Mouse (Mus musculus) limb, embryonic 13.5 days (tissue): Measurements from ENCODE around the gene Cdc25b. TPM values are rescaled to one million over a fixed set of nuclear protein-coding genes. Genes with fewer than 3 reads are reported as not detected.

Experiments
- ATAC-seq: fragments of 200-750 bp; cut with Nextera tagmentation; 2 replicates; pipeline ENCODE4 v1.8.0; 2017; ENCODE audit warnings: low read depth, moderate number of reproducible peaks, moderate TSS enrichment; ENCODE audit not compliant: low FRiP score
- H3K27ac ChIP-seq: fragments of 300-500 bp; sonication (generic); 2 replicates; pipeline ENCODE4 v1.5.1; 2015; ENCODE audit warnings: inconsistent platforms, mild to moderate bottlenecking, moderate library complexity
- H3K27me3 ChIP-seq: fragments of 300-500 bp; sonication (generic); 2 replicates; pipeline ENCODE4 v1.6.1; 2015; ENCODE audit warnings: mild to moderate bottlenecking, inconsistent platforms
- H3K36me3 ChIP-seq: fragments of 300-500 bp; sonication (generic); 2 replicates; pipeline ENCODE4 v1.6.1; 2015; ENCODE audit warnings: inconsistent platforms, mild to moderate bottlenecking, moderate library complexity
- H3K4me1 ChIP-seq: fragments of 300-500 bp; sonication (generic); 2 replicates; pipeline ENCODE4 v1.6.1; 2015; ENCODE audit warnings: inconsistent platforms
- H3K4me2 ChIP-seq: fragments of 300-500 bp; sonication (generic); replicated peaks from 2 replicates; pipeline ENCODE4 v1.6.1; 2015; ENCODE audit warnings: inconsistent platforms, mild to moderate bottlenecking, moderate library complexity
- H3K4me3 ChIP-seq: fragments of 300-500 bp; sonication (generic); 2 replicates; pipeline ENCODE4 v1.5.1; 2015; ENCODE audit warnings: moderate library complexity, mild to moderate bottlenecking, inconsistent platforms
- H3K9ac ChIP-seq: fragments of 300-500 bp; sonication (generic); 2 replicates; pipeline ENCODE4 v1.6.1; 2015; ENCODE audit warnings: mild to moderate bottlenecking, inconsistent platforms
- H3K9me3 ChIP-seq: fragments of 300-500 bp; sonication (generic); 2 replicates; pipeline ENCODE4 v1.6.1; 2016; ENCODE audit warnings: inconsistent platforms
- WGBS: fragments of 180-500 bp; shearing (Covaris S2); methylation state at CpG from one replicate; pipeline ENCODE4 v1.1.7; 2015; 5-methylcytosine and 5-hydroxymethylcytosine counted together
- polyA plus RNA-seq: library from polyadenylated mRNA; unstranded; fragments of >200 nt; fragmentation: Nextera tagmentation; extraction: Ambion mirVana; gene quantifications from 2 replicates; pipeline ENCODE4 v1.2.1, GENCODE M21; 2015

The Cdc25b gene
- polyA plus RNA-seq, 1 experiment from 2014 or later, result 57.6 TPM

DNA sequence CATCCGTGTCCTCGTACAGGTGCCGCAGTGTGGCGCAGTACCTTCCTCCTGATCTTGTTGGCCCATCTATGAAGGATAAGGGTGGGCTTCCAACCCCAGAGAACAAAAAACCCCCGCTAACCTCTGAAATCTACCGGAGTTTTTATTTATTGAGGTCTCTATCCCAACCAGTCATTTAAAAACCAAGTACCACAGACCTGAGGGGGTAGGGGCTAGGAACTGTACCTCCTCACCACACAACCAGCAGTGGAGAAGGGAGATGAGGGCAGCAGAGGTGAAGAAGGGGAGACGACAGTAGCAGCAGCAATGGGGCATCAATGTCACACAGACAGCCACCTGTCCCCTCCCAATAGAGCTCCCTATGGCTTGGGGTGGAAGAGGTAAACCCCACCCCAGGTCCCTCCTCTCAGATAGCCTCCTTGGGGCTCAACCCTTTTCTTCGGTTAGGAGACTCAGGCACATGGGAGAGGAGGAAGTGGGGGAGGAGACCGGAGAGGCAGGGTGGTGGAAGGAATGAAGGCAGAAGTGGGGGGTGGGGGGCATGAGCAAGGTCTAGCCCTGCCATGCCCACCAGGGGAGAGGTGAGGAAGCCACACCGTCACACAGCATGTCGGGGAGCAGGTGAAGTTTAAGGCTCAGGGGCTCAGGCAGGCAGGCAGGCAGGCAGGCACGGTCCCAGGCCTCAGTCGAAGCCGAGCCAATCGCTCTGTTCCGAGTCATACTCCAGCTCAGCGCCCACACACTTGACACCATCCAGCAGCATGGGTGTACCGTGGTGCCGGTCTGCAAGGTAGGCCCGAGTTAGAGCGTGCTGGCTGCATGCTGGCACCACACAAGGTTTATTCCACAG lies 40.3 kb upstream of the Cdc25b start:
- H3K9me3 ChIP-seq, result no peaks in the 10 kb centered on the region
- H3K4me1 ChIP-seq, result peaks cover 10% of the 10 kb centered on the region
- H3K27me3 ChIP-seq, result no peaks in the 10 kb centered on the region
- 0 out of 2 replicates have a peak, but pooled peaks have one; percentile 6 for ATAC-seq
- no peak overlapping the region; the same call in 1 of the 2 replicates for H3K9ac ChIP-seq
- no peak overlapping the region for H3K4me2 ChIP-seq
- WGBS, result 84% methylated on average over 21 of the region's 21 CpGs
- peaks cover 97% of the 10 kb centered on the region for H3K36me3 ChIP-seq
- no peak overlapping the region for H3K4me3 ChIP-seq
- H3K27ac ChIP-seq, result no peak overlapping the region; the same call in 1 of the 2 replicates

- no peaks in the 10 kb centered on the region for H3K9me3 ChIP-seq
- no peak overlapping the region for H3K9ac ChIP-seq
- no peak for ATAC-seq
- peaks cover 96% of the 10 kb centered on the region for H3K36me3 ChIP-seq
- peaks cover 10% of the 10 kb centered on the region for H3K4me1 ChIP-seq
- H3K4me3 ChIP-seq, result no peak overlapping the region
- no peaks in the 10 kb centered on the region for H3K27me3 ChIP-seq
- no peak overlapping the region for H3K27ac ChIP-seq
- WGBS, result 94% methylated on average over 8 of the region's 8 CpGs
- H3K4me2 ChIP-seq, result no peak overlapping the region
Measured at GRCm38 (mm10) chr2:131147043-131147365, 39.7 kb upstream of the Cdc25b start.

DNA sequence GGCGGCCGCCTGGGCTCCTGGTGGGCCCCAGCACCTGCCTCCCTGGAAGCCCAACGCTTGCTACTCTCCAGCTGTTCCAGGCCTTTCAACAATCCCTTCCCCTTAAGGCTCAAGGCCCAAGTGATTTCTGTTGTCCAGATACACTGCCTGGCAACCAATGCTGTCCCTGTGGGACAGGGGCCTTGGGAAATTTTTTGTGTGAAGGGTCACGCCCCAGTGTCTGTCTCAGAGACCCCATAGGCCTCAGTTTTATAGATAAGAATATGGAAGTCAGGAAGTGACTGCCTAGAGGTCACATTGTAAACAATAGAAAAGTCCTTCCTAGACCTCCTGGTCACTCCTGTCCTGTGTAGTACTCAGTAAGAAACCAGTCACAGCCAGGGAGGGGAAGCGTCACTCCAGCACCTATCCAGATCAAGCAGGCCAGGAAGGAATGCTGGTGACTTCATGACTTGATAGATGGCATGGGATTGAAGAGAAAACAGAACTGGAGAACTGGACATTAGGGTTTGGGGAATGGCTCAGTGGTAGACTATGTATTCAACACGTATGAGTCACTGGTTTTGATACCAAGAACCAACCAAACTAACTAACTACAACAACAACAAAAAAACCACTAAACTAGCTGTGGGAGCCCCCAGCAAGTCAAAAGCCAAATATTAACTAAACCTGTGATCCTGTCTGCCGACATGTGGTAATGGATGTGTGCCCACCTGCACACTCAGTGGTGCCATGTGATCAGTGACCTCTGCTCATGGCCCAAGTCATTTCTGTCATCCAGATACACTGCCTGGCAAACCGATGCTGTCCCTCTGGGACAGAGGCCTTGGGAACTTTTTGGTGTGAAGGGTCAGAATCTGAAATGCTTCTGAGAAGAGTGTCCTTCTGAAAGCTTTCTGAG lies 38.1 kb upstream of the Cdc25b start:
- Histone ChIP-seq H3K4me2 (no peak overlapping the region), H3K27ac (no peak overlapping the region), H3K27me3 (no peaks in the 10 kb centered on the region), H3K9ac (no peak overlapping the region), H3K4me3 (no peak overlapping the region), H3K4me1 (0 out of 2 replicates have a peak, but pooled peaks cover 3% of the 10 kb centered on the region), H3K36me3 (peaks cover 88% of the 10 kb centered on the region), H3K9me3 (no peaks in the 10 kb centered on the region)
- no peak for ATAC-seq
- WGBS, result 87% methylated on average over 8 of the region's 8 CpGs

- H3K4me1 ChIP-seq, result 0 out of 2 replicates have a peak, but pooled peaks cover 3% of the 10 kb centered on the region
- H3K9ac ChIP-seq, result no peak overlapping the region
- WGBS, result 92% methylated on average over 3 of the region's 3 CpGs
- no peak for ATAC-seq
- no peak overlapping the region for H3K27ac ChIP-seq
- no peak overlapping the region for H3K4me3 ChIP-seq
- H3K9me3 ChIP-seq, result no peaks in the 10 kb centered on the region
- H3K27me3 ChIP-seq, result no peaks in the 10 kb centered on the region
- H3K36me3 ChIP-seq, result peaks cover 83% of the 10 kb centered on the region
- no peak overlapping the region for H3K4me2 ChIP-seq
Measured at GRCm38 (mm10) chr2:131149254-131149578, 37.5 kb upstream of the Cdc25b start.

GRCm38 (mm10) chr2:131152166-131152730 lies 34.5 kb upstream of the Cdc25b start:
- 94% methylated on average over 7 of the region's 7 CpGs for WGBS
- peaks cover 64% of the 10 kb centered on the region for H3K36me3 ChIP-seq

GRCm38 (mm10) chr2:131154036-131154435 lies 32.7 kb upstream of the Cdc25b start:
- Histone ChIP-seq H3K27me3 (no peaks in the 10 kb centered on the region), H3K9me3 (no peaks in the 10 kb centered on the region), H3K27ac (no peak overlapping the region), H3K4me1 (peaks cover 17% of the 10 kb centered on the region), H3K4me3 (no peak overlapping the region), H3K36me3 (peaks cover 46% of the 10 kb centered on the region), H3K9ac (no peak overlapping the region), H3K4me2 (no peak overlapping the region)
- 91% methylated on average over 4 of the region's 4 CpGs for WGBS
- ATAC-seq, result no peak

More at GRCm38 (mm10) chr2:131152166-131152730, 34.5 kb upstream of the Cdc25b start:
- Histone ChIP-seq H3K27me3 (no peaks in the 10 kb centered on the region), H3K9me3 (no peaks in the 10 kb centered on the region), H3K4me1 (peaks cover under 1% of the 10 kb centered on the region; the same call in 1 of the 2 replicates), H3K27ac (no peak overlapping the region), H3K4me3 (no peak overlapping the region), H3K9ac (no peak overlapping the region), H3K4me2 (no peak overlapping the region)
- no peak for ATAC-seq

- Histone ChIP-seq H3K27me3 (no peaks in the 10 kb centered on the region), H3K27ac (no peak overlapping the region), H3K9ac (0 out of 2 replicates have a peak overlapping the region, but pooled peaks have one; percentile 8), H3K4me2 (no peak overlapping the region), H3K36me3 (peaks cover 18% of the 10 kb centered on the region), H3K4me1 (peaks cover 25% of the 10 kb centered on the region), H3K4me3 (no peak overlapping the region), H3K9me3 (no peaks in the 10 kb centered on the region)
- ATAC-seq, result no peak
- 93% methylated on average over 7 of the region's 7 CpGs for WGBS
Measured at GRCm38 (mm10) chr2:131156987-131157386, 29.8 kb upstream of the Cdc25b start.

DNA sequence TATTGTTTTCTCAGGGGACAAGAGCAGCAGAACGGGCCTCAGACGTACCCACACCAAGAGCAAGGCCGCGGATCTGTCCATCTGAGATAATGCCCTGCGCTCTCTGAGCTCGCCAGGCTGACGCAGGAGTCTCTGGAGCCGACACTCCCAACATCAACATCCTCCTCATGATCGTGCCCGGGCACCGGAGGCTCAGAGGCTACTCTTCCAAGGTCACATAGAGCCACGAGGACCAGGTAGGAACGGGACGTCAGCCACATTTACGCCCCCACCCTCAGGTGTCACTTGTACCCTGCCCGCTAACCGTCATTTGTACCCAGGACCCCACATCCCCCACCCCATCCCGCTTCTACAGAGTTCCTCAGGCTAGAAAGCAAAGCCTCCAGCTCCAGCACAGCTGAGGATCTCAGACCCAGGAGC lies 27.2 kb upstream of the Cdc25b start:
- Histone ChIP-seq H3K9ac (peak overlapping the region; percentile 83), H3K27me3 (no peaks in the 10 kb centered on the region), H3K36me3 (peaks cover 10% of the 10 kb centered on the region), H3K27ac (peak overlapping the region; percentile 59; the same call in 1 of the 2 replicates), H3K9me3 (no peaks in the 10 kb centered on the region), H3K4me2 (peak overlapping the region; percentile 95), H3K4me1 (peaks cover 30% of the 10 kb centered on the region), H3K4me3 (peak overlapping the region; percentile 77)
- peak; percentile 69 for ATAC-seq
- under 1% methylated on average over 18 of the region's 18 CpGs for WGBS

DNA sequence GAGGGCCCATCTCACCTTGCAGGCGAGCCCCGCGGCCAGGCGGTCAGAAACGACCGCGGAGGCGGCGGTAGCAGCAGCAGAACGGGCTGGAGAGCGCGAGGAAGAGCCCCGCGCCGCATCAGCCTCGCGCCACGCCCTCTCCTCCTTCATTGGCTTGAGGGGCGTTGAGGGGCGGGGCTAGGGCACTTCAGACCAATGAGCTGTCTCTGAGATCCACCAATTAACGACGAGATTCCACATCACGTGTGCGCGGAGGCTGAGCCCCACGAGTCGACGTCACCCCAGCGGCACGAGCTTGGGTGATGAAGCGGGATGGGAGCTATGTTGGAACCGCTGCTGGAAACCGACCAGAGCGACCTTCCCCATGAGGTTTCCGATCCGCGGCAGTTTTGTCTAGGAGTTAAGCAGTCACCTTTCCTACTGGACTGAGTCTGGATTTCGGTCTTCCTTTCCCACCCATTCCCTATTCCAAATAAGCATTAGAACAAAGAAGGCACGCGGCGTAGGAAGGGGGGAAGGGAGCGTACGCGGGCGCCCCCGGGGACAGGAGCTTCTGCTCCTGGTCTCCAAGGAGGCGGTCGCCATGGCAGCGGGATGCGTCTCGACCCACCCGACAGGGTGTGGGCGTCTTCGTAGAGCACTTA lies 26.7 kb upstream of the Cdc25b start, which contains the start of gene 1700037H04Rik:
Gene 1700037H04Rik (minus strand): TSS at position 144 of the 644 bp plus-strand sequence.
- Histone ChIP-seq H3K27ac (peak within 1 kb of the TSS; percentile 86), H3K27me3 (no peaks in the 10 kb centered on the region), H3K36me3 (peaks cover 5% of the 10 kb centered on the region), H3K9me3 (0 out of 2 replicates have a peak, but pooled peaks cover 3% of the 10 kb centered on the region), H3K4me1 (peaks cover 30% of the 10 kb centered on the region), H3K4me3 (peak within 1 kb of the TSS; percentile 77), H3K4me2 (peak within 1 kb of the TSS; percentile 95), H3K9ac (peak within 1 kb of the TSS; percentile 86)
- under 1% methylated on average over 54 of the region's 54 CpGs for WGBS
- peak; percentile 98 for ATAC-seq

DNA sequence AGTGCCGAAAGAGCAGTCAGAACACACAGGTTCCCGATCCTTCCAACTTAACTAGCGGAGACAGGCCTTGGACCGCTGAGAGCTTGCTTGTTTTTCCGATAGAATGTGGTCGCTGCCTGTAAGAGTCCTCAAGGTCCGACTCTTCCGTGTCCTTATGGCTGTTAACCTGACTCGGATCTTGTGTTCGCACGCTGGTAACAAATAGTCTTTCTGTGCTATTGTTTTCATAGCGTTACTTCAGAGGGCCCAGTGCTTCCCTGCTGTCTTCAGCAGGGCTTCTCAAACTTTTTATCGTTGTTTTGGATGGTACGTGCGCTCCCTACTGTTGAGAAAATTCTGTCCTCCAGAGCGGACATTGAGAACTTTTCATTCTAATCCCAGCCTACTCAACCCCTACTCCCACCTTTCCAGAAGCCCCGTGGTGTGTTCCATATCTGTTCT lies 26.1 kb upstream of the Cdc25b start:
- H3K27ac ChIP-seq, result peak overlapping the region; percentile 86
- H3K4me1 ChIP-seq, result peaks cover 30% of the 10 kb centered on the region
- H3K9ac ChIP-seq, result peak overlapping the region; percentile 86
- H3K27me3 ChIP-seq, result no peaks in the 10 kb centered on the region
- ATAC-seq, result 0 out of 2 replicates have a peak, but pooled peaks have one; percentile 0
- H3K9me3 ChIP-seq, result peaks cover 5% of the 10 kb centered on the region; the same call in 1 of the 2 replicates
- peak overlapping the region; percentile 95 for H3K4me2 ChIP-seq
- under 1% methylated on average over 17 of the region's 17 CpGs for WGBS
- H3K36me3 ChIP-seq, result no peaks in the 10 kb centered on the region
- peak overlapping the region; percentile 77 for H3K4me3 ChIP-seq

DNA sequence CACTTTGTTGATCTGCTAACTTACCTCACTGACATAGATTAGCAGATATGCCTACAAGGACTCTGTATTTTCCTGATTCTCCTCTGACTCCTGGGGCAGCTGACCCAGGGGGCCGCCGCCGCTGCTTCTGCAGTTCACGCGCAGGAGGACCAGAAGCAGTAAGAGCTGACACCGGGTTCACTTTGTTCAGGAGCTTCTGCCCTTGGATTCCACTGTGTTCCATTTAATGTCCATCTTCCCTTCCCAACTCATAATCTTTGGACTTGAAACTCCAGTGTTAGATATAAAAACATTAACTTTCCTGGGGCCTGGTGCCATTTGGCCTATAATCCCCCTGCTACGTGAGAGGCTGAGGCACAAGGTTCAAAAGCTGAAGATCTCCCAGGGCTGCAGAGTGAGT lies 22.8 kb upstream of the Cdc25b start:
- Histone ChIP-seq H3K27me3 (peaks cover 4% of the 10 kb centered on the region), H3K36me3 (no peaks in the 10 kb centered on the region), H3K9ac (peak overlapping the region; percentile 39; the same call in 1 of the 2 replicates), H3K4me3 (no peak overlapping the region), H3K4me1 (peaks cover 14% of the 10 kb centered on the region), H3K27ac (no peak overlapping the region), H3K9me3 (peaks cover 5% of the 10 kb centered on the region; the same call in 1 of the 2 replicates), H3K4me2 (no peak overlapping the region)
- no peak for ATAC-seq
- WGBS, result 65% methylated on average over 7 of the region's 7 CpGs
